Mouse (Mus musculus) lung, adult 2 months (tissue): ENCODE data around the gene Plin3.

Source experiments
- CTCF ChIP-seq: fragments of 200-500 bp; IDR thresholded peaks from 2 replicates; pipeline ENCODE4 v1.5.1; 2011; ENCODE audit warnings: mild to moderate bottlenecking, low read length, control low read depth; ENCODE audit not compliant: insufficient read depth
- POLR2A ChIP-seq: fragments of 200-500 bp; IDR thresholded peaks from 2 replicates; pipeline ENCODE4 v1.6.1; 2011; ENCODE audit warnings: low read depth, mild to moderate bottlenecking, control low read depth, low read length, borderline replicate concordance; ENCODE audit errors: extremely low read depth

- TF ChIP-seq CTCF = no peak
- TF ChIP-seq POLR2A = no peak
Observed at GRCm38 (mm10) chr17:56279481-56280155, 13.1 kb downstream of the Plin3 start.
